Mouse (Mus musculus) embryonic facial prominence, embryonic 14.5 days (tissue): ENCODE results near the gene Gm16253. TPM values are rescaled to one million over a fixed set of nuclear protein-coding genes. Genes with fewer than 3 reads are reported as not detected.

ENCODE experiments used
- ATAC-seq: fragments of 200-750 bp; cut with Nextera tagmentation; 2 replicates; pipeline ENCODE4 v1.8.0; 2017; ENCODE audit warnings: low read depth, moderate number of reproducible peaks, moderate TSS enrichment
- DNase-seq: peaks from one replicate; pipeline ENCODE4 v3.0.0-alpha.2; 2015; ENCODE audit warnings: low spot score
- H3K27ac ChIP-seq: fragments of 300-500 bp; sonication (generic); replicated peaks from 2 replicates; pipeline ENCODE4 v1.5.1; 2014; ENCODE audit warnings: low read depth, mild to moderate bottlenecking, low read length, moderate library complexity
- H3K27me3 ChIP-seq: fragments of 300-500 bp; sonication (generic); replicated peaks from 2 replicates; pipeline ENCODE4 v1.6.1; 2014; ENCODE audit warnings: low read length; ENCODE audit not compliant: control insufficient read depth, insufficient read depth
- H3K36me3 ChIP-seq: fragments of 300-500 bp; sonication (generic); 2 replicates; pipeline ENCODE4 v1.6.1; 2014; ENCODE audit warnings: low read length, mixed read lengths; ENCODE audit not compliant: control insufficient read depth, insufficient read depth
- H3K4me1 ChIP-seq: fragments of 300-500 bp; sonication (generic); 2 replicates; pipeline ENCODE4 v1.6.1; 2014; ENCODE audit warnings: antibody characterized with exemption, low read length; ENCODE audit not compliant: control insufficient read depth, insufficient read depth
- H3K4me2 ChIP-seq: fragments of 300-500 bp; sonication (generic); 2 replicates; pipeline ENCODE4 v1.6.1; 2014; ENCODE audit warnings: low read depth, mild to moderate bottlenecking, low read length, moderate library complexity, mixed read lengths
- H3K4me3 ChIP-seq: fragments of 300-500 bp; sonication (generic); 2 replicates; pipeline ENCODE4 v1.5.1; 2014; ENCODE audit warnings: low read depth, mild to moderate bottlenecking, low read length
- H3K9ac ChIP-seq: fragments of 300-500 bp; sonication (generic); 2 replicates; pipeline ENCODE4 v1.6.1; 2014; ENCODE audit warnings: low read depth, mild to moderate bottlenecking, low read length, moderate library complexity, mixed read lengths
- H3K9me3 ChIP-seq: fragments of 300-500 bp; sonication (generic); 2 replicates; pipeline ENCODE4 v1.6.1; 2016; ENCODE audit warnings: low read length; ENCODE audit not compliant: control insufficient read depth
- WGBS: fragments of 180-500 bp; shearing (Covaris S2); extraction: QIAGEN DNeasy Blood & Tissue Kit; methylation state at CpG from one replicate; pipeline ENCODE4 v1.1.7; 2014; 5-methylcytosine and 5-hydroxymethylcytosine counted together
- polyA plus RNA-seq: library from polyadenylated mRNA; unstranded; fragments of >200 nt; fragmentation: Nextera tagmentation; extraction: Ambion mirVana; gene quantifications from 2 replicates; pipeline ENCODE4 v1.2.1, GENCODE M21; 2014

The Gm16253 gene
- polyA plus RNA-seq, 1 experiment from 2014 or later: not detected

GRCm38 (mm10) chr3:96581771-96582515 is 5.2 kb downstream of the Gm16253 start:
- H3K27me3 ChIP-seq: no peaks in the 10 kb centered on the region
- H3K27ac ChIP-seq: no peak overlapping the region
- peaks cover 5% of the 10 kb centered on the region; the same call in 1 of the 2 replicates for H3K36me3 ChIP-seq
- ATAC-seq (no peak), DNase-seq (no peak)
- peaks cover 4% of the 10 kb centered on the region; the same call in 1 of the 2 replicates for H3K4me1 ChIP-seq
- H3K4me2 ChIP-seq: no peak overlapping the region
- no peaks in the 10 kb centered on the region for H3K9me3 ChIP-seq
- H3K9ac ChIP-seq: no peak overlapping the region
- H3K4me3 ChIP-seq: no peak overlapping the region
- 79% methylated on average over 16 of the region's 16 CpGs for WGBS

DNA sequence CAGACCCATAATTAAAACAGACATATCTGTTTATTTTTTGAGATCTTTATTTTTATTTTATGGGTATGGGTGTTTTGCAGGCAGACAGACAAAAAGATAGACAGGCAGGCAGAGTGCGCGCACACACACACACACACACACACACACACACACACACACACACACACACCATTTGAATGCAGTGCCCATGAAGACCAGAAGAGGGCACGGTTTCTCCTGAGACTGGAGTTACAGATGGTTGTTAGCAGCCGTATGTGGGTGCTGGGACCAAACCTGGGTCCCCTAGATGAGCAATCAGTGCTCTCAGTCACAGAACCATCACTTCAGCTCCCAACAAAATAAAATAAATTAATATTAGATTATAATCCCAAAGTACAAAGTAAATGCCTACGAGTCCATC is 6.6 kb downstream of the Gm16253 start:
- WGBS: 89% methylated on average over 5 of the region's 5 CpGs
- DNase-seq (no peak), ATAC-seq (no peak)
- H3K4me2 ChIP-seq: no peak overlapping the region
- H3K27ac ChIP-seq: no peak overlapping the region
- H3K4me1 ChIP-seq: no peaks in the 10 kb centered on the region
- no peak overlapping the region for H3K4me3 ChIP-seq
- H3K36me3 ChIP-seq: peaks cover 5% of the 10 kb centered on the region; the same call in 1 of the 2 replicates
- no peaks in the 10 kb centered on the region for H3K9me3 ChIP-seq
- H3K27me3 ChIP-seq: no peaks in the 10 kb centered on the region
- no peak overlapping the region for H3K9ac ChIP-seq

GRCm38 (mm10) chr3:96590657-96591056 is 13.9 kb downstream of the Gm16253 start:
- 79% methylated on average over 4 of the region's 4 CpGs for WGBS
- Histone ChIP-seq H3K27ac (no peak overlapping the region), H3K4me1 (peaks cover 3% of the 10 kb centered on the region; the same call in 1 of the 2 replicates), H3K4me3 (no peak overlapping the region), H3K36me3 (no peaks in the 10 kb centered on the region), H3K9me3 (no peaks in the 10 kb centered on the region), H3K9ac (no peak overlapping the region), H3K4me2 (no peak overlapping the region), H3K27me3 (peaks cover 5% of the 10 kb centered on the region)
- DNase-seq (no peak), ATAC-seq (no peak)

DNA sequence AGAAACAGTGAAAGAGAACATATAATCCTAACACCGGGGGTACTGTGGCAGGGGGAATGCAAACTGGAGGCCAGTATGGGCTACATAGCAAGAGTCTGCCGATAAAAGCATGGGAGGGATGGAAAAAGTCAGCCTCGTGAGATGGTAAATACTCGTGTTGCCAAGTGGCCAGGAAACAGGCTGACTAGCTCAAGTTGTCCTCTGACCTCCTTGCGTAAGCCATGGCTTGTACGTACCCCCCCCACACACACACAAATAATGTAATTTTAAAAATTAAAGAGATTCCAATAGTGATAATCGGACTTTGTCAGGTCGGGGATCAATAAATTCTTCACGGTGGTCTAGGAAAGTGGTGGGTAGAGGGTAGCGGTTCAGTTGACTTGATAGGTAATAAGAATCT is 16.6 kb downstream of the Gm16253 start:
- H3K27ac ChIP-seq: peak overlapping the region; percentile 63; the same call in 1 of the 2 replicates
- H3K27me3 ChIP-seq: peaks cover 7% of the 10 kb centered on the region
- H3K4me2 ChIP-seq: peak overlapping the region; percentile 70
- no peak for DNase-seq
- H3K4me1 ChIP-seq: peaks cover 19% of the 10 kb centered on the region
- H3K4me3 ChIP-seq: peak overlapping the region; percentile 72
- H3K9me3 ChIP-seq: no peaks in the 10 kb centered on the region
- WGBS: 2% methylated on average over 10 of the region's 10 CpGs
- peak overlapping the region; percentile 80 for H3K9ac ChIP-seq
- no peaks in the 10 kb centered on the region for H3K36me3 ChIP-seq
- no peak for ATAC-seq

DNA sequence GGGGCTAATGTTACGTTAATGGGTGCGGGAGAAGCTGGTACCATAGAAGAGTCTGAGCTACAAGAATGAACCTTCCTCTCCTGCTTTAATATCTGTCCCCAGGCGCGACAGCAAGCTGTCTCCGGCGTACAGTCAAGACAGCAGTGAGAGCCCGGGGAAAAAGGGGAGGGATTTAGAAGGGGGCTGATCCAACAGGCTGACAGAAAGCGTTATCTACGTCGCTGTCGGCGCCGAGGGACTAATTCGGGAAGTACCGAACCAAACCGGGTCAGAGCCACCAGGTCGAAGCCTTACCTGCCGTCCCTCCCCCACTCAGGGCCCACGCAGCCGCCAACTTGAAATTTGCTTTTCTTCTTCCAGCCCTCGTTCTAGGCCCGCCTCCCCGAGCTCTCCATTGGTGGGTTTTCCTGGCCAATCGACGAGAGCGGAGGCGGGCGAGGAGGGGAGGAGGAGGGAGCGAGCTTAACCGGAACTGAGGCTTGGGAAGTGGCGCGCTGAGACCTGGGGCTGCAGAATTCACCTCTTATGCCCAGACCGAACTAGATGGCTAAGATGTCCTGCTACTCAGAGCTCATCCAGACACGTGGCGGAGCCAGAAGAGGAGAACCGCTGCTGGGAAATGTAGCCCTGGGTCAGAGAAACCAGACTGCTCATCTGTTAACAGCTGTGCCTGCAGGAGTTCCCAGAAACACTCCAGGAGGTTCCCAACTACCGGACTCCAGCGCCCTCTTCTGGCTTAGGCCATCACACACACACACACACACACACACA is 17.2 kb downstream of the Gm16253 start, which contains the start of gene Polr3gl:
Gene Polr3gl (minus strand): TSS at position 392 of the 771 bp plus-strand sequence.
- Histone ChIP-seq H3K4me3 (peak within 1 kb of the TSS; percentile 72), H3K36me3 (no peaks in the 10 kb centered on the region), H3K27ac (peak within 1 kb of the TSS; percentile 63; the same call in 1 of the 2 replicates), H3K9ac (peak within 1 kb of the TSS; percentile 80), H3K4me1 (peaks cover 24% of the 10 kb centered on the region), H3K4me2 (peak within 1 kb of the TSS; percentile 70), H3K27me3 (peaks cover 7% of the 10 kb centered on the region), H3K9me3 (no peaks in the 10 kb centered on the region)
- peak; percentile 97 for DNase-seq
- ATAC-seq: peak; percentile 91
- under 1% methylated on average over 36 of the region's 38 CpGs for WGBS

- H3K4me2 ChIP-seq: no peak overlapping the region
- H3K27ac ChIP-seq: no peak overlapping the region
- H3K36me3 ChIP-seq: no peaks in the 10 kb centered on the region
- H3K4me1 ChIP-seq: peaks cover 24% of the 10 kb centered on the region
- H3K4me3 ChIP-seq: no peak overlapping the region
- 71% methylated on average over 5 of the region's 5 CpGs for WGBS
- H3K9ac ChIP-seq: no peak overlapping the region
- no peak for ATAC-seq
- DNase-seq: no peak
- H3K27me3 ChIP-seq: peaks cover 7% of the 10 kb centered on the region
- H3K9me3 ChIP-seq: no peaks in the 10 kb centered on the region
Observed at GRCm38 (mm10) chr3:96594851-96595250, 18.1 kb downstream of the Gm16253 start.

DNA sequence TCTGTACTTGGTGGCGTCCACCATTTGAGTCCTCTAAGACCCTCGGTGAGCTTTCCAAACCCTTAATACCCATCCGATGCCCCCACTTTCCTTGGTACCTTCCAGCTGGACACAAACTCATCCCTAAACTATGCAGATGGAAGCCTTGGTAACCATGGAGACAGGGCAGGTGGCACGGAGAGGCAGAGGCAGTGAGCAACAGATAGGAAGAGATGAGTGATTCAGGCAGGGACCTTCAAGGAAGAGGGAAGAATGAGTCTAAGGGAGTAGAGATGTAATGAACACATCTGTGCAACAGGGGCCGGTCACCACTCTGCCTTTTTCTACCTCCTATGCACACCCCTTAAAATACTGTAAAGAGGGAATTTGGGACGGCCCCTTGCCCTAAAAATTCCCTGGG is 18.9 kb downstream of the Gm16253 start:
- H3K9me3 ChIP-seq: no peaks in the 10 kb centered on the region
- no peak overlapping the region for H3K9ac ChIP-seq
- no peaks in the 10 kb centered on the region for H3K36me3 ChIP-seq
- no peak overlapping the region for H3K27ac ChIP-seq
- peak overlapping the region; percentile 58; the same call in 1 of the 2 replicates for H3K4me3 ChIP-seq
- H3K4me2 ChIP-seq: peak overlapping the region; percentile 99
- no peak for DNase-seq
- peaks cover 7% of the 10 kb centered on the region for H3K27me3 ChIP-seq
- peaks cover 32% of the 10 kb centered on the region for H3K4me1 ChIP-seq
- ATAC-seq: no peak
- 25% methylated on average over 6 of the region's 6 CpGs for WGBS

DNA sequence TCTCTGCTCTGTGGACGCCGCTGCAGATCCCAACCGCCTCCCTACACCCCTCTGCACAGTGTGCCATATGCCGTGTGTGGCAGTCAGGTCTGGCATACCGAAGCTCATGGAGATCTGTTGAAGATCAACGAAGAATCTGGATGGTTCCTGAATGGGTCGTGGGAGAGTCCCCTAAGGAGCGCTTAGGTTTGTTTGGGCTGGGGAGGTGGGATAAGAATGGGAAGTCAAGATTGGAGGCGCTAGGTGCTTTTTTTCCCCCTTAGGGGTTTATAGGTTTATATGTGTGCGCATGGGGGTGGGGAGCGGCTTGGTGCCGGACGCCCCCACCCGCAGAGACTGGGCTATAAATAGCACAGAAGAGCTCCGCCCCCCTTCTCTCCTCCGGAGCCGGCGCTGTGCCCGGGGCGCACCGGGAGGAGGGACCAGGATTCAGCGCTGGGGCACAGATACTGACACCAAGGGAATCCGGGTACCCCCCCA is 19.5 kb downstream of the Gm16253 start, which contains the start of gene Ankrd34a:
Gene Ankrd34a (plus strand): TSS at position 409 of the 480 bp plus-strand sequence.
- Histone ChIP-seq H3K4me3 (peak within 1 kb of the TSS; percentile 58), H3K9me3 (no peaks in the 10 kb centered on the region), H3K27me3 (peaks cover 7% of the 10 kb centered on the region), H3K36me3 (no peaks in the 10 kb centered on the region), H3K9ac (peak within 1 kb of the TSS; percentile 74), H3K4me2 (peak within 1 kb of the TSS; percentile 99), H3K4me1 (peaks cover 32% of the 10 kb centered on the region), H3K27ac (peak within 1 kb of the TSS; percentile 61; the same call in 1 of the 2 replicates)
- ATAC-seq: no peak
- 1% methylated on average over 15 of the region's 23 CpGs for WGBS
- peak; percentile 46 for DNase-seq
